Mouse (Mus musculus): ENCODE measurements around the gene Epx.

The Epx gene

DNA sequence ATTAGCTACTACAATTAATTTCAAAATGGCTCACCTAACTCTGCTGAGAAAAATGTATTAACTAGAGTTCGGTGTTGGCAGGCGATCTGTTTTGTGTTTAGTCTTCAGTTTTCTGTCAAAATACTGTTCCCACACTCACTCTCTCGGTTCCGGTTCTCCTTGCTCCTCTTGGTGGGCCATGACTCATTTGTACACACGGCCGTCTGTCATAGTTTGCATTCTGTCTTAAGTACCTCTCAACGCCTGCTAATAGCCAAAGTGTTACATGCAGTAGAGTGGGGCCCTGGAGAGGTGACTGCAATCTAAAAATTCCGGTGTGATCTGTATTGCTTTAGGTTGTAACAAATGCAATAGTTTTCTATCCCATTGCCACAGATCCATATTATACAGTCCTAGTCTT is 34.7 kb downstream of the Epx start:
- DNase-seq (ENCODE audit: low read depth) = no peak

DNA sequence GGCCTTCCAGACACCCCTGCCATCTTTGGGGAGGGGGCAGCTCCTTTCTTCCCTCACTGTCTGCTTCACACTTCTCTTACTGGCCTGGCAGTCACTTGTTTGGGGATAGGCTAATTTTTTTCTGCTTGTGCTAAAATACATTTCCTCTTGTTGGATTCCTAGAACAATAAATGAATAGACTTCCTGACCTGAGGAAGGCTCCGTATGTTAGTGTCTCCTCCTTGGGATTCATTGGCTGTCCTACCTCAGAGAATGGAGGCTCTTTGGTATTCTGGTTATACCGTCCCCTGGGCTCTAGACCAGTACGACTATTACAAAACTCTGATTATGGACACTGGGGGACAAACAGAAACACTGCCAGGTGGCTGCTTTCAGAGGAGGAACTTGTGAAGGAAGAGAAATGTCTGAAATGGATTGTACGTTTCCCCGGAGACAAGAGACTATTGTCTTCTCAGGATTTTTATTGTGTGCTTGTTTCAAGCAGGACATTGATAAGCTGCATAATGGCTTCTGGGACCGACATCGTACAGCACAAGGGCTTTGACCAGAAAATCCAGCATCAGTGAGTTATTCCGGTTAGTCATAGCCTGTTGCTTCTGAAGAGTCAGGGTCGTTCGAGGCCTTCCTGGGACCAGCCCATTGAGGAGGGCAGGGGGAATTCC is 47.0 kb downstream of the Epx start, which contains the start of gene Lpo:
Gene Lpo, minus strand, starts transcription at position 51 of the 662 bp plus-strand sequence.
- DNase-seq (ENCODE audit: low read depth) = no peak

DNA sequence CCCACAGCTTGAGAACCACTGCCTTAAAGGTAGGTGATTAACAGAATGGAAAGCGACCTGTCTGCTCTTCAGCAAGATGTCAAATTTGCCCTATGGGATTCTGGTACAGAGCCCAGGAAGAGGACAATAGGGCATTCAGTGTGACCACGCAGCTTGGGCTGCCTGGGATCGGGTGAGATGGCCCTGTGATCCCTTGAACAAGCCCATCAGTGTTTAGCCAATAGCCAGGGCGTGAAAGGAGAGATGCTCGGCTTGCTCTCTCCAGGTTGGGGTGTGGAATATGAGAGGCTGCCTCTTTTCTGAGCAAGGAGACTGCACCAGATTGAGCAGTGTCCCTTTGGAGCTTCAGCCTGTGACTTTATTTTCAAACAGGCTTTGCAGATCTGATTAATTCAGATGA is 53.8 kb downstream of the Epx start:
- DNase-seq (ENCODE audit: low read depth) = no peak

DNA sequence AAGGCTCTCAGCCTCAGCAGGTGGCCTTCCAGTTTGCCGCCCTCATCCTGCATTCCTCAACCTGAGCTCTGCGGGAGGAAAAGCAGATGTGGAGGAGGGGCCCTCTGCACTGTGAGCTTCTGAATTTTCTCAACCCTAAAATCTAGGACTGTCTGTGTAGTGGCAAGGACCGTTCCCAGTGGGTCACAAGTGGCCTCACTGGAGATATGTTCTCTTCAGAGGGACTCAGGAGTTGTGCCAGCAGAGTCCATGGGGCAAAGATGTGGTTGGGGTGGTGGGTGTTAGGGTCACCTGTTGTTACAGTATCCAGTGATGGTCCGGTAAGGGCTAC is 57.9 kb downstream of the Epx start:
- no peak for DNase-seq (ENCODE audit: low read depth)

DNA sequence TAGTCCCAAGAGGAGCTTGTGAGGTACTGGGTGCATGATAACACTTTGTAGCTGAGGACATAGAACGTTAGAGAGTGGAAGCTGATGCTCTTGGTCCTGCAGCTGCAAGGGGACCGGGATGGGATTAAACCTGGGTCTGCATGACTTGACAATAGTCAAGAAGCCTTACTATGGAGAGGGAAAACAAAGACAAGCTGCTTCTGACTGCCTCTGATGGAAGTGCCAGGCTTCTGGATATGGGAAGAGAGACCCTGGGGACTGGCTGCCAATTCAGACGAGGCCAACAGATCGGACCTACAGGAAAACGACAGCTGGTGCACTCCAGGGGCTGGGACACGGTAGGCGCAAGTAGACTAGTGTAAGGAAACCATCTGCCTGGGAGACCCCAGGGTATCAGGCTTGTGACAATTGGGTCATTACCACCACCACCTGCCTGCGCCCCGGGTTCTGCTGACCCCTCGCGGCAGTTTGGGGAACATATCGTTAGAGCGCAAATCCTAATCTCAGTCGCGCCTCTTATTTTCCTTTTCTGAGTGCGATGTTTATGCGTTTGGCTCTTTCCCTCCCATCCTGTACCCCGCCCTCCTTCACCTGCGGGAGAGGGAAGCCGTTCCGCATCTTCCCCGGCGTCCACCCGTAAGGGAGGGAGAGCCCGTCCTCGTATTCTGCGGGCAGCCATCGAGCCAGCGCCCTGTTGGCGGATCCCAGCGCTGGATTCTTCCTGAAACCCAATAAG is 58.5 kb downstream of the Epx start:
- no peak for DNase-seq (ENCODE audit: low read depth)

DNA sequence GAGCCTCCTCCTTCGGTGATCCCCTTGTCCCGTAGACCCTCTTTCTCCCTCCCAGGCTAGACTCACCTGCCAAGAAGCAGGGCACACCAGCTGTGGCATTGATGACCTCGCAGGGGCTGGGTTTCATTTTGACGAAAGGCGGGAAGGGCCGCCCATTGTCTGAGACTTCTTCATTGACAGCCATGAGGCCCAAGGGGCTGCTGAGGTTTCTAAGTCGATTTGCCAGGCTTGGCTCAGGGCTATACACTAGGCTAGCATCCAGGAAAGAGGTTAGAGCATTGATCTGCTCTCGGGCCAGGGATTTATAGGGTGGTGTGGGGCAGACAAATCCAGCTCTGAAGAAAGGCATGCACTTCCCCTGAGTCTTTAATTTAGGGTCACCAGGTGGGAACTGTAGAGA is 60.5 kb downstream of the Epx start:
- no peak for DNase-seq (ENCODE audit: low read depth)
